Mouse (Mus musculus) heart, adult 8-10 months (tissue): Measurements from ENCODE around the gene Padi4. TPM values are rescaled to one million over a fixed set of nuclear protein-coding genes. Genes with fewer than 3 reads are reported as not detected.
A peak's percentile ranks its signal among the peaks of the same experiment; 100 is the strongest.

Experiments used
- DNase-seq: peaks from one replicate; pipeline ENCODE4 v3.0.0; 2022; ENCODE audit warnings: low spot score
- total RNA-seq, 4 experiments: library from RNA; stranded (reverse); gene quantifications; 2 replicates each; pipeline ENCODE4 v1.2.4; 2022

Padi4 gene
- 1 to 10 TPM in 1 of 4 experiments, under 1 TPM in 3; 0.24 to 5.3 (median 0.27) TPM for total RNA-seq

GRCm38 (mm10) chr4:140774025-140774800 is at the start of gene Padi4:
TSS of gene Padi4 (minus strand) at chr4:140774236.
- DNase-seq: no peak

- DNase-seq: no peak
These were observed 48.0 kb upstream of the Padi4 start for GRCm38 (mm10) chr4:140821988-140822387.

- DNase-seq: no peak
These were observed 43.4 kb upstream of the Padi4 start for GRCm38 (mm10) chr4:140817413-140817812.

GRCm38 (mm10) chr4:140815996-140816917 is 42.2 kb upstream of the Padi4 start:
- DNase-seq: no peak

DNA sequence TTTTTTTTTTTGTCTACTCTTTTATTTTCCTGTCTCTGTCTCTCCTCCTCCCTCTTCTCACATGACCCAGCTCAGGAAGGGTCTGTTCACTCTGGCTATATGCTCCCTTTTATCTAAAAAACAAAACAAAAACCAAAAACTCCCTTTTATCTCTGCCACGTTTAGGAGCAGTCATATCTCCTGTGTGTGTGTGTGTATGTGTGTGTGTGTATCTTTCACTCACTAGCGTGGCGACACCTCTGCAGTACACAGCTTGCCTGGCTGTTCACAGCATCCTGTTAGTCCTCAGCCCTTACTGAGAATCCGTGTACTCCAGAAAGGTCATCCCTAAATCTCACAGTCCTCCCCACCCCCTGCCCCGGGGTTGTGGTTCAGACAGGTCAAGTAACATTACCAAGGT is 41.5 kb upstream of the Padi4 start:
- no peak for DNase-seq

- DNase-seq: no peak
These were observed 40.5 kb upstream of the Padi4 start for GRCm38 (mm10) chr4:140814241-140815225.

GRCm38 (mm10) chr4:140813358-140814185 is 39.5 kb upstream of the Padi4 start:
- DNase-seq: no peak

- no peak for DNase-seq
These were observed 38.6 kb upstream of the Padi4 start for GRCm38 (mm10) chr4:140812609-140813008.

- DNase-seq: no peak
These were observed 38.2 kb upstream of the Padi4 start for GRCm38 (mm10) chr4:140812191-140812590.

- no peak for DNase-seq
These were observed 36.6 kb upstream of the Padi4 start, which contains the start of gene Padi3 for GRCm38 (mm10) chr4:140810458-140811260. TSS of gene Padi3 (minus strand) at chr4:140810648.

DNA sequence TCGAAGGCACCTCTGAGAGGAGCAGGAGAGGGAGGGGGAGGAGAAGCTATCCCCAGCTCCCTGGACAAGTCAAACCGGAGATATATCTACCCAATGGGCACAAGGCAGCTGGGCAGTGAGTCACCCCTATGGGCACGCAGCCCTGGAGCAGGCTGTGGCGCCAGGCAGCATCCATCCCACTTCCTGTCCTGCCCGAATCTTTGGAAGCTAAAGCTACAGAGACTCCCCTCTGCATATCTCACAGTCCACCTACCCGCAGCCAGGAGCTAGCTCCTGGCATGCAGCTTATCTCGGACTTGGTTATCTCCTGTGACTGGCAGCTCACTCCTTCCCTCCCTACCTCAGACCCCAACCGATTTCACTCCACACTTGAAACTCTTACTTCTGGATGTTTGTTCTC is 35.1 kb upstream of the Padi4 start:
- no peak for DNase-seq

DNA sequence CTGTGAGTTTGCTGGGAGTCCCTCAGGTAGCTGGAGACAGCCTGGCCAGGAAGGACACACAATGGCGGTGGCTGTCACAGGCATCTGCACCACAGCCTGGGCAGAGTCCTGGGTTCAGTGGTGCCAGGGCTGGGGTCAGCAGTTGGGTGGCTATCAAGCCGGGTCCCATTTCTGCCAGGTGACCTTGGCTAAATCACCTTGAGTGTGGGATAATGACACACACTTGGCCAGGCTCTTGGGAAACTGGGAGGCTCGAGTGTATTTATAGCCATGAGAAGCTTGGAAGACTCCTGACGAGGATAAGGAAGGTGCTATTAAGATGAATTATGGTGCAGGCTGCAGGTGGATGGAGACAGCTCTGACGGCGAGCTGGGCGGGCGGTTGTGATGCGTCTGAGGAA is 30.6 kb upstream of the Padi4 start:
- no peak for DNase-seq

- no peak for DNase-seq
These were observed 27.3 kb upstream of the Padi4 start for GRCm38 (mm10) chr4:140801364-140801763.

GRCm38 (mm10) chr4:140796786-140797185 is 22.8 kb upstream of the Padi4 start:
- no peak for DNase-seq

- no peak for DNase-seq
These were observed 20.6 kb upstream of the Padi4 start for GRCm38 (mm10) chr4:140794678-140795077.

- no peak for DNase-seq
These were observed 19.8 kb upstream of the Padi4 start for GRCm38 (mm10) chr4:140793795-140794194.

- no peak for DNase-seq
These were observed 18.5 kb upstream of the Padi4 start for GRCm38 (mm10) chr4:140792584-140792983.

DNA sequence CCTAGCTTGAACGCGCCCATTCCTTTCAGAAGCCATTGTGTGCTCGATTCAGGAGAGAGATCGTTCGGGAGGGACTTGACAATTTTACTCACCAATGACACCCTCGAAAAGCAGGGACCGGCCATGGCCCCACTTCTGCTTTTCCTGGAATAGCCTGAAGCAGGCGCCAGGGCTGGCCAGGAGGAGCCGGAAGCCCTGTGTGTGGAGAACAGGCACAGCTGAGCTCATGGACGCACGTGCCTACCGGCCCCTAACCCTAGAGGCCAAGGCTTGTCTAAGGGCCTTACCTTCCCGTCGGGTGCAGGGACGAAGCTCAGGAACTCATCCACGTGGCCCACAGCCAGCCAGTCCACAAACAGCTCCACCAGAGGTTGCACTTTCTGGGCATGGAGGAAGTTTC is 17.0 kb upstream of the Padi4 start:
- no peak for DNase-seq

GRCm38 (mm10) chr4:140789983-140790382 is 15.9 kb upstream of the Padi4 start:
- DNase-seq: no peak

DNA sequence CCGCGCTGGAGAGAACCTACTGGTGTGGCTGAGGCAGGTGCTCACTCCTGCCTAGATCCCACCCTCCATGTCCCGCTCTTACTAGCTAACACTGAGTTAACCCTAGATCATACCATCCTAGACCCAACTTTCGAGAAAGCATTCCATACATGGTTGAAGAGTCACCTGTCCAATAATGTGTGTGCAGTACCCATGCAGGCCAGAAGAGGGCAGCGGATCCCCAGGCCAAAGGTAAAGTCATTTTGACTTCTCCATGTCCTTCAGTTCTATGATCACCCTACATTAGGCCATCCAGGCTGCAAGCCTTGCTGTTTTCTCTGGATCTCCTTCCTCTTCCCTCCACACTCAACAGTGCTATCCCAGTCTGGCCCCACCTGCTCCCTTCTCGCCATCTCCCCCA is 14.9 kb upstream of the Padi4 start:
- peak; percentile 55 for DNase-seq
